Mouse (Mus musculus): ENCODE measurements at regions not wholly inside any gene's neighbourhood (a gene's known extent, or its start where the extent isn't known, plus 50 kb on each side); places are given as distances from the start of the nearest gene placed in this dataset.

DNA sequence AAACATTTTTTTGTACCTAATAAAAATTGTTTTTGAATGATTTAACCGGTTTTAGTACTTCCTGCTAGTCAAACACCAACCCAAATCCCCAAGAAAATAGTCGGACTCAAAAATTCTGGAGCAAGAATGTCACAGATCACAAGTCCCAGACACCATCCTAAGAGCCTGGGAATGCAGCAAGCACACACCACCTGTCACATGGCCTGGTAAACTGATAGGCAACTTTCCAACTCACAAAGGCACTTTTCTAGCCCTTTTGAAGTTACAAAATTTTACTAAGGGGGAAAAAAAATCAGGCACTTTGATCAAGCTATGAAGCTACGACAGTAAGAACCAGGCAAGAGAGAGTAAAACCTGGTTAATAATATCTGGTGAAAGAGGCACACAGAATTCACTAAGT is 70.7 kb upstream of the Tln2 start:
- no peak for ATAC-seq (ENCODE audit: insufficient read depth, low FRiP score)
- Histone ChIP-seq H3K9ac (ENCODE audit: low read length) (no peak overlapping the region), H3K9me3 (replicated peaks; ENCODE audit: control insufficient read depth, low read length) (0 out of 2 replicates have a peak, but pooled peaks cover 3% of the 10 kb centered on the region), H3K36me3 (ENCODE audit: control insufficient read depth, insufficient read depth, low read length) (no peaks in the 10 kb centered on the region), H3K27me3 (ENCODE audit: control insufficient read depth, insufficient read depth, low read length) (peaks cover 3% of the 10 kb centered on the region), H3K4me3 (replicated peaks; ENCODE audit: low read length) (no peak overlapping the region), H3K27ac (ENCODE audit: low read length) (no peak overlapping the region), H3K4me2 (ENCODE audit: low read depth, low read length) (no peak overlapping the region), H3K4me1 (ENCODE audit: control insufficient read depth, insufficient read depth, low read length) (peaks cover 21% of the 10 kb centered on the region)
- 60% methylated on average over 3 of the region's 3 CpGs for whole genome bisulfite sequencing

DNA sequence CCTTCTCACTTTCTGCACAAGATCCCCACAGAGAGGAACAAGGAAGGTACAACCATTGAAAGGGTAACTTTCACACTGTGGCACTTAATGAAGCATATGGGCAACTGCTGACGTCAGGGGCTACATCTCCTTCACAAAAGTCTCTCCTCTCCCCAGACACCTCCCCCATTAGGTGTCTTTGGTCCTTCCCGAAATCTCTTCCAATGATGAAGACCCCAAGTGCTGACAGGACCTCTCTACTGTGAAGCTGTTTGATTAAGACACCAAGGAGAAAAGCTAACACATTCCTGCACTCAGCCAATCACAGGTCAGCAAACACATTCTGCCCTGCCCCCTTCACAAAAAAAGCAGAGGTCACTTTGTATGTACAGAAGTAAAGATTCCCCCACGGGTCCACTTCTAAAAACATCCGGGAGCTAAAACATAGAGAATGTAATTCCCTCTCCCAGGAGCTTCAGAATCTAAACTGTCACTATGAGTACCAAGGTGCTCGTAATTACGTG is 72.3 kb upstream of the Tln2 start:
- no peak overlapping the region for H3K27ac ChIP-seq (ENCODE audit: low read length)
- H3K4me3 ChIP-seq (replicated peaks; ENCODE audit: low read length), result peak overlapping the region; percentile 76
- H3K27me3 ChIP-seq (ENCODE audit: control insufficient read depth, insufficient read depth, low read length), result peaks cover 3% of the 10 kb centered on the region
- ATAC-seq (ENCODE audit: insufficient read depth, low FRiP score), result no peak
- 0 out of 2 replicates have a peak, but pooled peaks cover 3% of the 10 kb centered on the region for H3K9me3 ChIP-seq (replicated peaks; ENCODE audit: control insufficient read depth, low read length)
- peak overlapping the region; percentile 87 for H3K9ac ChIP-seq (ENCODE audit: low read length)
- H3K4me2 ChIP-seq (ENCODE audit: low read depth, low read length), result peak overlapping the region; percentile 91
- 10% methylated on average over 6 of the region's 6 CpGs for WGBS
- H3K4me1 ChIP-seq (ENCODE audit: control insufficient read depth, insufficient read depth, low read length), result peaks cover 21% of the 10 kb centered on the region
- H3K36me3 ChIP-seq (ENCODE audit: control insufficient read depth, insufficient read depth, low read length), result no peaks in the 10 kb centered on the region

DNA sequence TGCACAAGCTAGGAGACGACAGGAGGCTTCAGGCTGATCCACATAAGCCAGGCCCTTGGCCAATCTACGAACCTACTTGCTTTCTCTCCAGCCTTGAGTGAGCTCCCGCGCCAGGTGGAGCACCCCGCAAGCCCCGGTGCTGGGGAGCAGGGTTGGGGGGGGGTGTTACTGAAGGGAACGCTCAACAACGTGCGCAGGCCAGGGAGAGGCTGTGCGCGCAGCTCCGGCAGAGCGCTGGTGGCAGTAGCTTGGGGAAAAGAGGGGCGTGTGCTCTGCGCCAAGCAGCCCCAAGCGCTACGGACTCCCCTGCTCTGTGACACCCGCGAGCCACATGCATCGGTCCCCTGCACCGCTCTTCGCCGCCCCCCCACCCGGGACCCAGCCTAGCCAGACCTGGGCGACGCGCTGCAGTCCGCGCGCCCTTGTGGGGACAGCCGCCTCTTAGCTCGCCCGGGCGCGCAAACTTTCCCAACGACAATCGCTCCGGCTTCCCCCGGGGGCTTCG is 73.1 kb upstream of the Tln2 start:
- Histone ChIP-seq H3K4me3 (replicated peaks; ENCODE audit: low read length) (peak overlapping the region; percentile 76), H3K27me3 (ENCODE audit: control insufficient read depth, insufficient read depth, low read length) (peaks cover 3% of the 10 kb centered on the region), H3K27ac (ENCODE audit: low read length) (peak overlapping the region; percentile 57; the same call in 1 of the 2 replicates), H3K9me3 (replicated peaks; ENCODE audit: control insufficient read depth, low read length) (0 out of 2 replicates have a peak, but pooled peaks cover 3% of the 10 kb centered on the region), H3K4me1 (ENCODE audit: control insufficient read depth, insufficient read depth, low read length) (peaks cover 21% of the 10 kb centered on the region), H3K36me3 (ENCODE audit: control insufficient read depth, insufficient read depth, low read length) (no peaks in the 10 kb centered on the region), H3K9ac (ENCODE audit: low read length) (peak overlapping the region; percentile 87), H3K4me2 (ENCODE audit: low read depth, low read length) (peak overlapping the region; percentile 91)
- ATAC-seq (ENCODE audit: insufficient read depth, low FRiP score), result peak; percentile 63
- WGBS, result under 1% methylated on average over 39 of the region's 40 CpGs

DNA sequence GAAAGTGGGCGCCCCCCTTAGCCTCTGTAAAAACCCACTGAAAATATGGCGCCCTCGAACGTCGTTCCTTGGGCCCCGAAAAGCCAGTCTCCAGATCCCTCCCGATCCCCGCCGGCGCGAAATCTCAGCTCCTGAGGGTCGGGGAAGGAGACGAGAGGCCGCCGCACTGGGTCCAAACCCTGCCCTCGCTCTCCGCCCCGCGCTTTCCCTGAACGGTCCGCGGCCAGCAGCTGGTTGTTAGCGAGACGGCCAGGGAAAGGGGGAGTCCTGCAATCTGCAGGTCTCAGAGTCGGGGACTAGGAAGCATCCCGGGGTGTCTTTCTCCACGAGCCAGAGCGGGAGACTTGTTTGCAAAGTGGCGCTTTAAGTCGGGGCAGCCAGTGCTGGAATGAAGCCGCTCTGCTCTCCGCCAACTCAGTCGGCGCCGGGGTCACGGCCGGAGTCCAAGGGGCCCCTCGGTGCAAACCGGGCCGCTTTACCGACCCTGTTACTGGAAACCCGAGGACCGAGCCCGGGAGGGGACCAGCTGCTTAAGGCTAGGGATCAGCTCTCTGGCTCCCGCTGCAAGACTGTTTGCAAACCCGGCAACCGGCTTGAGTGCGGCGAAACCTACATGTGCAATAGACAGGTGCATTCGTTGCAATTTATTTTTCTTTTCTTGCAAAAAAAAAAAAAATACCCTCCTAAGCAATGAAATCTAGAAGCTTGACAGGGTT is 73.7 kb upstream of the Tln2 start:
- H3K36me3 ChIP-seq (ENCODE audit: control insufficient read depth, insufficient read depth, low read length), result no peaks in the 10 kb centered on the region
- 0 out of 2 replicates have a peak, but pooled peaks cover 3% of the 10 kb centered on the region for H3K9me3 ChIP-seq (replicated peaks; ENCODE audit: control insufficient read depth, low read length)
- ATAC-seq (ENCODE audit: insufficient read depth, low FRiP score), result peak; percentile 7; the same call in 1 of the 2 replicates

DNA sequence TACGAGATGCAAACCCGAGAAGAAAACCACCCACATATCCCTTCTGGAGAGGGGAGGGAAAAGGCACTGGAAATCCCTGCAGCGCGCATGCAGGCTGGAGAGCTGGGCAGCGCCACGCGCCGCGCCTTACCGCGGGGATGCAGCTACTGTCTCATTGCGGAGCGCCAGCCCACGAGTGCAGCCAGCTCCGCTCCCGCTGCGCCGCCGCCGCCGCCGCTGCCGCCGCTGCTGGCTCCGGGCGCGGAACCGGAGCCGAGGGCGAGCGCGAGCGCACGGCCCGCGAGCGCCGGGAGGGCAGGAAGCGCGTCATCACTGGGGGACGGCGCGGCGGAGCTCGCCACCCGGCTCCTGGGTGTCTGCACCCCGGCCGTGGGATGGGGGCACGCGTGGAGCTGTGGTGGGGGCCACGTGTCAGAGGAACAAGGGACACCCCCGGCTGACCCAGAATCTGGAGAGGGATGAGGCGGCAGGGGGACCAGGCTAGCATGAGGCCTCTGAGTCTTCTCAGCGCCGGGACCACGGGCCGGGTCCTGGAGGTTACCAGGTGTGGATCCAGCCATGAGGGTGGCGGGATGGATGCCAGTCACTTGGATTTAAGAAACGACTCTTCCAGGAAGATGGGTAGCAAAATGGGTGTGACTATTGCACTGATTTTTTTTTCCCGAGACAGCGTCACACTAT is 74.4 kb upstream of the Tln2 start:
- Histone ChIP-seq H3K4me3 (replicated peaks; ENCODE audit: low read length) (peak overlapping the region; percentile 76), H3K9ac (ENCODE audit: low read length) (peak overlapping the region; percentile 87), H3K36me3 (ENCODE audit: control insufficient read depth, insufficient read depth, low read length) (no peaks in the 10 kb centered on the region), H3K27ac (ENCODE audit: low read length) (peak overlapping the region; percentile 65), H3K27me3 (ENCODE audit: control insufficient read depth, insufficient read depth, low read length) (peaks cover 3% of the 10 kb centered on the region), H3K4me2 (ENCODE audit: low read depth, low read length) (peak overlapping the region; percentile 91), H3K4me1 (ENCODE audit: control insufficient read depth, insufficient read depth, low read length) (peaks cover 21% of the 10 kb centered on the region), H3K9me3 (replicated peaks; ENCODE audit: control insufficient read depth, low read length) (0 out of 2 replicates have a peak, but pooled peaks cover 3% of the 10 kb centered on the region)
- under 1% methylated on average over 61 of the region's 61 CpGs for WGBS
- ATAC-seq (ENCODE audit: insufficient read depth, low FRiP score), result peak; percentile 76; the same call in 1 of the 2 replicates

More for the DNA sequence above, 73.7 kb upstream of the Tln2 start:
- H3K4me1 ChIP-seq (ENCODE audit: control insufficient read depth, insufficient read depth, low read length), result peaks cover 21% of the 10 kb centered on the region
- under 1% methylated on average over 50 of the region's 50 CpGs for WGBS
- H3K9ac ChIP-seq (ENCODE audit: low read length), result peak overlapping the region; percentile 87
- H3K27ac ChIP-seq (ENCODE audit: low read length), result peak overlapping the region; percentile 65
- peaks cover 3% of the 10 kb centered on the region for H3K27me3 ChIP-seq (ENCODE audit: control insufficient read depth, insufficient read depth, low read length)
- peak overlapping the region; percentile 76 for H3K4me3 ChIP-seq (replicated peaks; ENCODE audit: low read length)
- H3K4me2 ChIP-seq (ENCODE audit: low read depth, low read length), result peak overlapping the region; percentile 91

DNA sequence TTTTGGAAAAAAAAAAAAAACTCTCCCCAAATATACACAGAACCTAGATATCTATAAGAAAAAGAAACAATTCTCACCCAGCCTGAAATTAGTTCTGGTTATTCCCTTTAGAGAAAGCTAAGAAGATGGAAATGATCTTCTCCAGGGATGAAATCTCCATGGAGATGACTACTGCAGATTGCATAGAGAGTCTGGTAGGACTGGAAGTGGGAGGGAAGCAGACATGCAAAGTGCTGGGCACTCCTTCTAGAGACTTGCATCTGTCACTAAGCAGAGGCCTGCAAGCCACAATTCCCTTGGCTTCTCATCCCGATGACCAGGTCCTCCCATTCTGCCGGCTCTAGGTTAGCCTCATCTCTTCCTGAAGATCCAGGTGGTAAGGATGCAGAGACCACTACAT is 87.3 kb upstream of the Tln2 start:
- Histone ChIP-seq H3K27me3 (ENCODE audit: control insufficient read depth, insufficient read depth, low read length) (no peaks in the 10 kb centered on the region), H3K4me3 (replicated peaks; ENCODE audit: low read length) (no peak overlapping the region), H3K4me1 (ENCODE audit: control insufficient read depth, insufficient read depth, low read length) (no peaks in the 10 kb centered on the region), H3K4me2 (ENCODE audit: low read depth, low read length) (no peak overlapping the region), H3K27ac (ENCODE audit: low read length) (no peak overlapping the region), H3K9me3 (replicated peaks; ENCODE audit: control insufficient read depth, low read length) (no peaks in the 10 kb centered on the region), H3K9ac (ENCODE audit: low read length) (no peak overlapping the region), H3K36me3 (ENCODE audit: control insufficient read depth, insufficient read depth, low read length) (no peaks in the 10 kb centered on the region)
- WGBS, result 81% methylated on average over 2 of the region's 2 CpGs
- no peak for ATAC-seq (ENCODE audit: insufficient read depth, low FRiP score)

DNA sequence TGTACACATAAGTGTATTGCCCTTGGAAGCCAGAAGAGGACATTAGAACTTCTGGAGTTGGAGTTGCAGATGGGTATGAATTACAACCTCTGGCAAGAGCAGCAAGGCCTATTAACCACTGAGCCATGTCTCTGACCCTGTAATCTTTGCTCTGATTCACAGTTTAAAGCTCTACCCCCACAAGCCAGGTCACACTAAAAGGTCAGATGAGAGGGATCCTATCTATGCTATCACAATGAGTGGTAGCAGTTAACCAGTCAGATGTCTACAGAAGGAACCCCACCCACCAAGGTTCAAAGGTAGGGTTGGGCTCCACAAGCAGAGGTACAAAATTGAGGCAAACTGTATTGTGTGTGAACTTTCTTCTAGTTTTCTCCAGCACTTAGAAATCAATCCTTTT is 94.5 kb upstream of the C2cd4b start:
- Histone ChIP-seq H3K27ac (ENCODE audit: low read length) (no peak overlapping the region), H3K27me3 (ENCODE audit: control insufficient read depth, insufficient read depth, low read length) (no peaks in the 10 kb centered on the region), H3K9ac (ENCODE audit: low read length) (no peak overlapping the region), H3K9me3 (replicated peaks; ENCODE audit: control insufficient read depth, low read length) (no peaks in the 10 kb centered on the region), H3K4me3 (replicated peaks; ENCODE audit: low read length) (no peak overlapping the region), H3K36me3 (ENCODE audit: control insufficient read depth, insufficient read depth, low read length) (no peaks in the 10 kb centered on the region), H3K4me1 (ENCODE audit: control insufficient read depth, insufficient read depth, low read length) (no peaks in the 10 kb centered on the region), H3K4me2 (ENCODE audit: low read depth, low read length) (no peak overlapping the region)
- no peak for ATAC-seq (ENCODE audit: insufficient read depth, low FRiP score)

DNA sequence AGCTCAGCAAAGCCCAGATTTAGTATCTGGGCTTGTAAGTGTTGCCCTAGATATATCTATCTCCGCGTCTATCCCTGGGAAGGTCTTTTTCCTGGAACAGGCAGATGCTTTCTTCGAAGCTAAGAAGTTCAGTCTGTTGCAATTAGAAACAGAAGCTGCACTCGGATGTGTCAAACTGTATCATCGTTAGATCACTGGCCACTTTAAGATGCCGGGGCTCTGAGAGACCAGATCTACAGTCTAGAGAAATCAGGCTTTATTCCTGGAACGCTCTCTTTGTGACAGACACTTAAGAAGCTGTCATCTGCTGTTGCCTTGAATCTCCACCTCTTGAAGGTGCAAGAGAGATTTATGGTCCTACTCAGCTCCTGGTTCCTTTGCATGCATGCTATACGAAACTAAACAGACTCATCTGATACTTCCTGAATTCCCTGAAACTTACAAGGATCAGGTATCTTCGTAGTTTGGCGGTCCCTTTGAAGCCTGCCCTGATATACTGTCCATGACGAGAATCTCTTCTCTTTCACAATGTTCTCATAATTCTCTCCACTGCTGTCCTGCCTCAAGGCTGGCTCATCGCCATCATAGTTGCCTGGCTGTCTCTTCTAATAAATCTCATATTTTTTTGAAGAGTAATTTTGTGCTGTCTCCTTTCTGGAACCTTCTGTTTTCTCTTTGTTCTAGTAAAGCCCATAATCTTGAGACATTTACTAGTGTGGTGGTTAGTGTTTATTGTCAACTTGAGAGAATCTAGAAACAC is 88.8 kb upstream of the C2cd4b start:
- 71% methylated on average over 12 of the region's 12 CpGs for WGBS
- Histone ChIP-seq H3K36me3 (ENCODE audit: control insufficient read depth, insufficient read depth, low read length) (no peaks in the 10 kb centered on the region), H3K4me2 (ENCODE audit: low read depth, low read length) (no peak overlapping the region), H3K27ac (ENCODE audit: low read length) (no peak overlapping the region), H3K4me1 (ENCODE audit: control insufficient read depth, insufficient read depth, low read length) (no peaks in the 10 kb centered on the region), H3K27me3 (ENCODE audit: control insufficient read depth, insufficient read depth, low read length) (no peaks in the 10 kb centered on the region), H3K9me3 (replicated peaks; ENCODE audit: control insufficient read depth, low read length) (no peaks in the 10 kb centered on the region), H3K9ac (ENCODE audit: low read length) (no peak overlapping the region), H3K4me3 (replicated peaks; ENCODE audit: low read length) (no peak overlapping the region)
- no peak for ATAC-seq (ENCODE audit: insufficient read depth, low FRiP score)

Data from stomach, embryonic 16.5 days (tissue).